Mouse (Mus musculus): ENCODE data around the gene Sap18. TPM values are rescaled to one million over a fixed set of nuclear protein-coding genes. Genes with fewer than 3 reads are reported as not detected.

Sap18 gene
- polyA plus RNA-seq (2012; ENCODE audit: low replicate concordance), result 184 and 260 TPM in 2 replicates

GRCm38 (mm10) chr14:57797991-57798931 lies at the start of gene Sap18:
TSS of gene Sap18 (plus strand) at chr14:57798180.

GRCm38 (mm10) chr14:57758237-57758636 lies 39.7 kb upstream of the Sap18 start, which contains the start of gene Lats2:
TSS of gene Lats2 (minus strand) at chr14:57758388.

GRCm38 (mm10) chr14:57825788-57826751 lies 28.1 kb downstream of the Sap18 start, which contains the start of the genes Ska3 and Mrpl57:
TSS of gene Ska3 (minus strand) at chr14:57826185.
TSS of gene Mrpl57 (plus strand) at chr14:57826234.

Other genes starting within 250 kb of the Sap18 start
- 1.5 and 2.4 TPM in 2 replicates for gene Eef1akmt1, start 226.6 kb upstream of the Sap18 start, polyA plus RNA-seq (2012; ENCODE audit: low replicate concordance)
- gene Xpo4, start 132.8 kb upstream of the Sap18 start, polyA plus RNA-seq (2012; ENCODE audit: low replicate concordance), result 1.7 and 9.6 TPM in 2 replicates
- gene Gm49361, start 52.1 kb upstream of the Sap18 start, polyA plus RNA-seq (2012; ENCODE audit: low replicate concordance), result not detected in 2 replicates
- gene Lats2, start 39.8 kb upstream of the Sap18 start, polyA plus RNA-seq (2012; ENCODE audit: low replicate concordance), result 55.5 and 104 TPM in 2 replicates
- gene Ska3, start 28.0 kb downstream of the Sap18 start, polyA plus RNA-seq (2012; ENCODE audit: low replicate concordance), result 0.42 and 1.6 TPM in 2 replicates
- gene Mrpl57, start 28.1 kb downstream of the Sap18 start, polyA plus RNA-seq (2012; ENCODE audit: low replicate concordance), result 169 and 276 TPM in 2 replicates
- 2.8 and 5.7 TPM in 2 replicates for gene Zdhhc20, start 92.1 kb downstream of the Sap18 start, polyA plus RNA-seq (2012; ENCODE audit: low replicate concordance)
- 51.0 and 63.4 TPM in 2 replicates for gene Micu2, start 201.1 kb downstream of the Sap18 start, polyA plus RNA-seq (2012; ENCODE audit: low replicate concordance)

Measured in hematopoietic multipotent progenitor cell, adult 10-12 weeks (in vitro differentiated cells).